Mouse (Mus musculus): ENCODE measurements around the gene Krt9. TPM values are rescaled to one million over a fixed set of nuclear protein-coding genes. Genes with fewer than 3 reads are reported as not detected.
A peak's percentile ranks its signal among the peaks of the same experiment; 100 is the strongest.

The Krt9 gene
- polyA plus RNA-seq, 1 experiment from 2014 or later: not detected

DNA sequence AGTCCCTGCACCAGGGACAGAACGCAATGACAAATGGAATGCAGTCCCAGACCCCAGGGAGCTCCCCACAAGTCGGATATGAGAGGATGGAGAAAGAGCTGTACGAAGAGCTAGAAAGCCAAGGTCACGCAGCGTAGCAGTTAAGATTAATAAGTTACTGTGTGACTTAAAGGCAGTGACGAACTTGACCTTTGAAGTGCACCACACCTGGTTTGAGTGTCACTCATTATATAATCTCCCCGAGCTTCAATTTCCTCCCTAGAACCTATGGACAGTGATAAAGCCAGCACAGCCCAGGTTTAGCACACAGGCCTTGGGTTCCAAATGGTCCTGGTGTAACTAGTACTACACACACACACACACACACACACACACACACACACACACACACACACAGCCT is 28.7 kb downstream of the Krt9 start:
- WGBS: 62% methylated on average over 7 of the region's 7 CpGs
- no peak overlapping the region for H3K4me2 ChIP-seq (ENCODE audit: low read depth)
- H3K4me3 ChIP-seq (ENCODE audit: low read depth, low read length): no peak overlapping the region
- no peak overlapping the region for H3K9ac ChIP-seq (ENCODE audit: low read length)
- no peaks in the 10 kb centered on the region for H3K9me3 ChIP-seq (ENCODE audit: control insufficient read depth, low read length)
- H3K27ac ChIP-seq (ENCODE audit: low read depth, low read length): no peak overlapping the region
- no peaks in the 10 kb centered on the region for H3K4me1 ChIP-seq (ENCODE audit: control insufficient read depth, insufficient read depth, low read length)
- no peaks in the 10 kb centered on the region for H3K36me3 ChIP-seq (ENCODE audit: control insufficient read depth, insufficient read depth, low read length)
- no peak for DNase-seq (ENCODE audit: low spot score)
- no peaks in the 10 kb centered on the region for H3K27me3 ChIP-seq (ENCODE audit: control insufficient read depth, insufficient read depth, low read length)
- no peak for ATAC-seq (ENCODE audit: insufficient read depth, low FRiP score, low TSS enrichment)

DNA sequence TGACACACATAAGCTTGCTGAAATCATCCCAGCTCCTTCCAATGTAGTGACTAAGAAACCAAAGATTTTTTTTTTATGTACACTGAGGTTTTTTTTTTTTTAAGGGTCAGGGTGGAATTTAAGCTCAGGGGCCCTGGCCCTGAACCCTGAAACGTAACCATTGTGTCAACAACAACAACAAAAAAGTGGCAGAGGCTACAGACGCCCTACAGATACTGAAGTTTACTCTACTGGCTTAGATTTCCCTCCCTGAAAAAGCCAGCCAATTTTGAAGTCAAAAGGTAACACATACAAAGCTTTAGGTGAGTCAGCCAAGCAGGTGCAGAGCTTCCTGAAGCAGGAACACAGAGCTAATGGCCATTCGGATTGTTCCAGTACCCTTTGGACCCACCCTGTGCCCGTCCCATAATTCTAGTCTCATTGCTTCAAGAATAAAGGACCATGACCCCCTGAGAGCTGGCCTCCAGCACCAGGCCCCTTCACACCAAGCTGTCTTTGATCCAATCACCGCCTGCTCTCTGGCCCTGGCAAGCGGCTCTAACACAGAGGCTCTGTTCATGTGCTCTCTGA is 35.1 kb downstream of the Krt9 start:
- Histone ChIP-seq H3K4me1 (ENCODE audit: control insufficient read depth, insufficient read depth, low read length) (no peaks in the 10 kb centered on the region), H3K36me3 (ENCODE audit: control insufficient read depth, insufficient read depth, low read length) (no peaks in the 10 kb centered on the region), H3K27me3 (ENCODE audit: control insufficient read depth, insufficient read depth, low read length) (no peaks in the 10 kb centered on the region), H3K4me3 (ENCODE audit: low read depth, low read length) (no peak overlapping the region), H3K27ac (ENCODE audit: low read depth, low read length) (no peak overlapping the region), H3K9ac (ENCODE audit: low read length) (no peak overlapping the region), H3K4me2 (ENCODE audit: low read depth) (no peak overlapping the region), H3K9me3 (ENCODE audit: control insufficient read depth, low read length) (no peaks in the 10 kb centered on the region)
- ATAC-seq (ENCODE audit: insufficient read depth, low FRiP score, low TSS enrichment): no peak
- DNase-seq (ENCODE audit: low spot score): no peak
- 56% methylated on average over 6 of the region's 6 CpGs for WGBS

DNA sequence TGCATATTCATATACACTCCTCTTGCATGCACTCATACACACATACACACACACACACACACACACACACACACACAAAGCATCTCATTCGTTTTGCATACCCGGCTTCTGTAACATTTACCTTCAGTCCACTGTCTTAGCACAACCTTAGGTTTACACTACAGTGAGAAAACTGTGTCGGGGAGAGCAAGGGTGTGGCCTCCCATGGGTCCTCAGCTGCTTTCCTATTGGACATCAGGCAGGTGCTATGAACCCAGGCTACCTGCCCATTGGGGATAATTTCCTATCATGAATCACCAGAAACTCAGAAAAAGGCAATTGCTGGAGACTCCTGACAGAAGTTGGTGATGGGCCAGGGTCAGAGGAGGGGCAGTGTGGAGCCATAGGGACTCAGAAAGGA is 35.7 kb downstream of the Krt9 start:
- WGBS: 83% methylated on average over 3 of the region's 3 CpGs
- Histone ChIP-seq H3K4me3 (ENCODE audit: low read depth, low read length) (no peak overlapping the region), H3K4me1 (ENCODE audit: control insufficient read depth, insufficient read depth, low read length) (no peaks in the 10 kb centered on the region), H3K4me2 (ENCODE audit: low read depth) (no peak overlapping the region), H3K27me3 (ENCODE audit: control insufficient read depth, insufficient read depth, low read length) (no peaks in the 10 kb centered on the region), H3K27ac (ENCODE audit: low read depth, low read length) (no peak overlapping the region), H3K36me3 (ENCODE audit: control insufficient read depth, insufficient read depth, low read length) (no peaks in the 10 kb centered on the region), H3K9me3 (ENCODE audit: control insufficient read depth, low read length) (no peaks in the 10 kb centered on the region), H3K9ac (ENCODE audit: low read length) (no peak overlapping the region)
- no peak for ATAC-seq (ENCODE audit: insufficient read depth, low FRiP score, low TSS enrichment)
- DNase-seq (ENCODE audit: low spot score): no peak

DNA sequence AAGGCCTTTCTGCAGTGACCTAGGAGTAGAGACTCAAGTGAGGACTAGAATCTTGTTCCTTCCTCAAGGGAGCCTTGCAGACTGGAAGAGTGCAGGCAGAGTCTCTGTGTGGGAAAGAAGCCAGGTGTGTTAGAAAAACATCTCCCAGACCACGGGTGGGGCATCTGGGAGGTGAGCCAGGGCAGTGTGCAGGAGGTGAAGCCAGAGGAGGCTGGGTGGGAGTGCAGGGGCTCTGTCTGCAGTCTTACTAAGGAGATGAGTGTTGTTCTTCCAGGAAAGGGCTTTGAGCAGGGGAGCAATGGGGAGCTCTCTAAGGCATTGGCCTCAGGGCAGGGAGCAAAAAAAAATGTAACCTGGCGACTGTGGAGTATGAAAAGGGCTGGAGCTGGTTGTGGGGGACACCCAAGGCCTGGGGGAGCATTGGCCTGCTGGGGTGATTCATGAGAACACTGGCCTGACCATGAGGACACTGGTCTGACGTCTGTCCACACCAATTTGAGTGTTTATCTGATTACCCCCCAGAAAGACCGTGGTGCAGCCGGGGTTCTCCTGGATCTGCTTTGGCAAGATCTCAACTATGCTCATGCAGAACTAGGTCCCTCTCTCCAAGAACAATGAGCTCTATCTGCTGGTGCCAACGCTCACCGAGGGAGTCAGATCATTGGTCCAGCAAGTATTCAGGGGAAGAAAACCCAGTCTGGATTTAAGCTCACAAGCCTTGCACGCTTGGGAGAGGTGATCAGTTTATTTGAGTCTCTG is 37.4 kb downstream of the Krt9 start:
- Histone ChIP-seq H3K27ac (ENCODE audit: low read depth, low read length) (no peak overlapping the region), H3K36me3 (ENCODE audit: control insufficient read depth, insufficient read depth, low read length) (no peaks in the 10 kb centered on the region), H3K4me3 (ENCODE audit: low read depth, low read length) (no peak overlapping the region), H3K4me1 (ENCODE audit: control insufficient read depth, insufficient read depth, low read length) (no peaks in the 10 kb centered on the region), H3K9ac (ENCODE audit: low read length) (no peak overlapping the region), H3K9me3 (ENCODE audit: control insufficient read depth, low read length) (no peaks in the 10 kb centered on the region), H3K27me3 (ENCODE audit: control insufficient read depth, insufficient read depth, low read length) (no peaks in the 10 kb centered on the region), H3K4me2 (ENCODE audit: low read depth) (no peak overlapping the region)
- no peak for ATAC-seq (ENCODE audit: insufficient read depth, low FRiP score, low TSS enrichment)
- 76% methylated on average over 8 of the region's 8 CpGs for WGBS
- no peak for DNase-seq (ENCODE audit: low spot score)

DNA sequence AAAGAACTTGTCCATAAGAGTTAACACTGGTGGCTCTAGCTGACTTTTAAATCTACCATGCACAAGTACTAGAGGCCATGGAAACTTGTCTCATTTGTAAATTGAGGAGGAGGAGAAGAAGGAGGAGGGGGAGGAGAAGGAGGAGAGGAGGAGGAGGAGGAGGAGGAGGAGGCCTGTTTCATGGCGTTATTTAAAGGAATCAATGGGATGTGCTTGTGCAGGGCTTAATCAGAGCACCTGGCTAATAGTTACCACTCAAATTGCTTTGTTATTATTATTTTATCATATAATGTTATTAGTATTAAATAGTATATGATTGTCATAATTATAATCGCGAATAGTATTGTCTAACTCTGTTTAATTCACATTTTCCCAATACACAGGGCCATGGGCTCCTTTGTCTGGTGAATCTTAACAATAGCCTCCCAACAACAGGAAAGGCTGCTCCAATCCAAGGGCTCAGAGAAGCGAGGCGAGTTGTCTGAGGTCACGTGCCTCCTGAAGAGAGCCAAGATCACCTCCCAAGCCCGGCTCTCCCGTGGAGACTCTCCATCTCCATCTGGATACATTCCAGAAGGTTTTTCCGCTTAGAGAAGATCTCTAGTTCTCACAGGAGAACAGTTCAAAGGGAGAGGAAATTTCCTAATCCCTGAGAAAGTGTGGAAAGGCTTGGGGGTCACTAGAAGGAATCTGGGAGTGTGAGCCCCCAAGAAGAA is 44.3 kb downstream of the Krt9 start, which contains the start of gene Krt19:
Gene Krt19 (minus strand): TSS at position 51 of the 716 bp plus-strand sequence.
- Histone ChIP-seq H3K9ac (ENCODE audit: low read length) (no peak within 1 kb of the TSS), H3K4me2 (ENCODE audit: low read depth) (no peak within 1 kb of the TSS), H3K4me1 (ENCODE audit: control insufficient read depth, insufficient read depth, low read length) (no peaks in the 10 kb centered on the region; the same call in 1 of the 2 replicates), H3K36me3 (ENCODE audit: control insufficient read depth, insufficient read depth, low read length) (no peaks in the 10 kb centered on the region), H3K27ac (ENCODE audit: low read depth, low read length) (no peak within 1 kb of the TSS), H3K9me3 (ENCODE audit: control insufficient read depth, low read length) (no peaks in the 10 kb centered on the region), H3K4me3 (ENCODE audit: low read depth, low read length) (no peak within 1 kb of the TSS), H3K27me3 (ENCODE audit: control insufficient read depth, insufficient read depth, low read length) (peaks cover 23% of the 10 kb centered on the region)
- ATAC-seq (ENCODE audit: insufficient read depth, low FRiP score, low TSS enrichment): no peak
- no peak for DNase-seq (ENCODE audit: low spot score)
- 49% methylated on average over 9 of the region's 9 CpGs for WGBS

DNA sequence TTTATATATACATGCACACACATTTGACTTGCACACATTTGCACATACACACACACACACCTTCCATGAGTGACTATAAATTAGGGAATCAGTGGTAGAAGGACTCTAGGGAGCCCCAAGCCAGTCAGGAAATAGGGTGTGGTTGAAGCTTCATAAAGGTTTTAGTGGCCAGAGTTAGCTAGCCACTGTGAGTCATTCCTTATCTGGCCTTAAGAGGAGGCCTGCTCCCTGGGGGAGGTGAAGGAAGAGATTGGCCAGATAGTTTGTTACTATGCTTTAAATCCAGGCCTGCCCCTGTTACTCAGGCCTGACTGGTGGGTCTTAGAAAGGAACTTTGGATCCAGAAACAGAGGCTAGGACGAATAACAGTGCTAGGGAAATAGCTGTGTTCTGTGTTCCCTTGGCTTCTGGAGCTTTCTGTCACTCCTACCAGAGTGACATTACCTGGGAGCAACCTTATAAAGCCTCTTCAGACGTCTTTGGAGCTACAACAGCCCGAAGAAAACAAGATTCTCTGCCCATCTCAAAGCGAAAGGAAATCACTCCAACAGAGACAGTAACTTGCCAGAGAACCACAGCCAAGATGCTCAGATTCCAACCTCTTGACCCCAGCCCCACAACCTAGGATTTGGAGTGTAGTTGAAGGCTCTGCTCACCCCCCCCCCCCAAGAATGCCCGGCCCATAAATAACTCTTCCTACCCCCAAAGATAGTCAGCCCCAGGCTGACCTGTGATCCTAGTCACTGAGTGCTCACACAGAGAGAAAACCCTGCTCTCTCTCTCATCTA is 45.3 kb downstream of the Krt9 start:
- WGBS: 52% methylated on average over 5 of the region's 5 CpGs
- H3K36me3 ChIP-seq (ENCODE audit: control insufficient read depth, insufficient read depth, low read length): no peaks in the 10 kb centered on the region
- no peaks in the 10 kb centered on the region; the same call in 1 of the 2 replicates for H3K4me1 ChIP-seq (ENCODE audit: control insufficient read depth, insufficient read depth, low read length)
- no peak overlapping the region for H3K4me2 ChIP-seq (ENCODE audit: low read depth)
- DNase-seq (ENCODE audit: low spot score) (no peak), ATAC-seq (ENCODE audit: insufficient read depth, low FRiP score, low TSS enrichment) (no peak)
- no peak overlapping the region for H3K4me3 ChIP-seq (ENCODE audit: low read depth, low read length)
- H3K9ac ChIP-seq (ENCODE audit: low read length): no peak overlapping the region
- peaks cover 23% of the 10 kb centered on the region for H3K27me3 ChIP-seq (ENCODE audit: control insufficient read depth, insufficient read depth, low read length)
- no peaks in the 10 kb centered on the region for H3K9me3 ChIP-seq (ENCODE audit: control insufficient read depth, low read length)
- no peak overlapping the region for H3K27ac ChIP-seq (ENCODE audit: low read depth, low read length)

DNA sequence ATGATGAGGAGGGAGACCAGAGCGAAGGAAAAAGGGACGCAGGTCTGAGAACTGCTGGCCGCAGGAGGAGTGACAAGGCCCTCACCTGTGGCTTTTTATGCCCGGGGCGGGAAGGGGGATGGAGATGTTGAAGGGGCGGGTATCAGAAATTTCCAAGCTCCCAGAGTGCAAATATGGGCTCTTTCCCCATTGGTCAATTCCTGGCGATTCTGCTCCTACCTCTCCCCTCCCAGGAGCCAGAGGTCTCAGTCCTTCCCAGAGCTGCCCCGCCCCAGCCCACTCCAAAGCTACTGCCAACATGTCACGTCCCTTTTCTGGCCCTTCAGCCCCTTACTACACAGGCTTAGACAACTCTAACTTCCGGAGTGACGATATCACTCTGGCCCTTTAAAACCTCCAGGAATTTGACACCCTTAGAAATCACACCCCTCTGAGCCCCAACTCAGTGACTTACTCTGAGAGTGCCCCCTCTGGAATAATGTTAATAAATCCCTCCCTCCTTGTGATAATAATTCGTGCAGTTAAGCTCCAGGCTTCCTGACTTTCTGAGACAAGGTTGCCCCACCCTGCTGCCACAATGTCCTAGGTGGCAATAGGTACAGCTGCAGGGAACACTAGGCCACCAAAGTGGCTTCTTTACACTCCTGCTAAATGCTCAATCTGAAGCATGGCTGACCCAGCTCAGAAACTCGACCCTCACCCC is 47.0 kb downstream of the Krt9 start:
- Histone ChIP-seq H3K4me2 (ENCODE audit: low read depth) (peak overlapping the region; percentile 38), H3K4me1 (ENCODE audit: control insufficient read depth, insufficient read depth, low read length) (no peaks in the 10 kb centered on the region; the same call in 1 of the 2 replicates), H3K4me3 (ENCODE audit: low read depth, low read length) (peak overlapping the region; percentile 12; the same call in 1 of the 2 replicates), H3K36me3 (ENCODE audit: control insufficient read depth, insufficient read depth, low read length) (no peaks in the 10 kb centered on the region), H3K9me3 (ENCODE audit: control insufficient read depth, low read length) (no peaks in the 10 kb centered on the region), H3K27ac (ENCODE audit: low read depth, low read length) (no peak overlapping the region), H3K9ac (ENCODE audit: low read length) (no peak overlapping the region), H3K27me3 (ENCODE audit: control insufficient read depth, insufficient read depth, low read length) (peaks cover 23% of the 10 kb centered on the region)
- no peak for DNase-seq (ENCODE audit: low spot score)
- WGBS: 3% methylated on average over 13 of the region's 13 CpGs
- no peak for ATAC-seq (ENCODE audit: insufficient read depth, low FRiP score, low TSS enrichment)

DNA sequence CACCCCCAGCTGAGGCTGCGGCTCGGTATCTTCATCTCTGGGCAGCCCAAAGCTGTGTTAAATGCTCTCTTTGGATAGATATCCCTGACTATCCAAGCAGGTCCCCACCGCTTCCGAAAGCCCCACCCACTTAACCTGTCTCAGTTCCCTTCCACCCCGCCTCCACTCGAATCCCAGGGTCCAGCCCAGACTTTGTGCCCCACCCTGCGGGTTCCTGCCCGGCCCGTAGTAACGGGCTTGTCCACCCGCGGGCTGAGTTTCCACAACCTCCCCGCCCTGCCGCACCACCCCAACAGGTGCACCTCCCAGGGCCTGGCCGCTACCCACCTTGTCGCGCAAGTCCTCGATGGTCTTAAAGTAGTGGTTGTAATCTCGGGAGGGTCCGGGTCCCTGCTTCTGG is 47.9 kb downstream of the Krt9 start:
- ATAC-seq (ENCODE audit: insufficient read depth, low FRiP score, low TSS enrichment) (no peak), DNase-seq (ENCODE audit: low spot score) (no peak)
- Histone ChIP-seq H3K4me2 (ENCODE audit: low read depth) (peak overlapping the region; percentile 38), H3K4me1 (ENCODE audit: control insufficient read depth, insufficient read depth, low read length) (no peaks in the 10 kb centered on the region; the same call in 1 of the 2 replicates), H3K4me3 (ENCODE audit: low read depth, low read length) (peak overlapping the region; percentile 12; the same call in 1 of the 2 replicates), H3K9ac (ENCODE audit: low read length) (no peak overlapping the region), H3K36me3 (ENCODE audit: control insufficient read depth, insufficient read depth, low read length) (no peaks in the 10 kb centered on the region), H3K27ac (ENCODE audit: low read depth, low read length) (no peak overlapping the region), H3K27me3 (ENCODE audit: control insufficient read depth, insufficient read depth, low read length) (peaks cover 23% of the 10 kb centered on the region), H3K9me3 (ENCODE audit: control insufficient read depth, low read length) (no peaks in the 10 kb centered on the region)
- 2% methylated on average over 20 of the region's 20 CpGs for WGBS

All from neural tube, embryonic 11.5 days (tissue).